Mouse (Mus musculus): ENCODE data around the gene Unc119b. TPM values are rescaled to one million over a fixed set of nuclear protein-coding genes. Genes with fewer than 3 reads are reported as not detected.
A peak's percentile ranks its signal among the peaks of the same experiment; 100 is the strongest.
"Not testable (repeated sequence)": the region's sequence is repeated elsewhere in the genome, so short reads cannot be mapped to it uniquely, and the experiment has no call there.

The Unc119b gene
- total RNA-seq, 2 experiments from 2014 or later, result 12.7 to 13.8 TPM

- no peak for ATAC-seq (replicated peaks; ENCODE audit: low FRiP score, low TSS enrichment, poor library complexity, severe bottlenecking)
Measured at GRCm38 (mm10) chr5:115100473-115100872, 34.3 kb downstream of the Unc119b start.

- no peak for ATAC-seq (replicated peaks; ENCODE audit: low FRiP score, low TSS enrichment, poor library complexity, severe bottlenecking)
Measured at GRCm38 (mm10) chr5:115099991-115100390, 34.8 kb downstream of the Unc119b start.

GRCm38 (mm10) chr5:115099530-115099929, 35.2 kb downstream of the Unc119b start:
- no peak for ATAC-seq (replicated peaks; ENCODE audit: low FRiP score, low TSS enrichment, poor library complexity, severe bottlenecking)

GRCm38 (mm10) chr5:115098195-115098594, 36.6 kb downstream of the Unc119b start, which contains the start of gene Gm10401:
Gm10401 (minus strand) TSS chr5:115098295.
- no peak for ATAC-seq (replicated peaks; ENCODE audit: low FRiP score, low TSS enrichment, poor library complexity, severe bottlenecking)

- ATAC-seq (replicated peaks; ENCODE audit: low FRiP score, low TSS enrichment, poor library complexity, severe bottlenecking), result no peak
Measured at GRCm38 (mm10) chr5:115091776-115092175, 43.0 kb downstream of the Unc119b start.

GRCm38 (mm10) chr5:115091015-115091414, 43.8 kb downstream of the Unc119b start:
- ATAC-seq (replicated peaks; ENCODE audit: low FRiP score, low TSS enrichment, poor library complexity, severe bottlenecking), result no peak

- ATAC-seq (replicated peaks; ENCODE audit: low FRiP score, low TSS enrichment, poor library complexity, severe bottlenecking), result 0 out of 2 replicates have a peak, but pooled peaks have one; percentile 26
Measured at GRCm38 (mm10) chr5:115089592-115090268, 45.0 kb downstream of the Unc119b start.

GRCm38 (mm10) chr5:115085675-115086074, 49.1 kb downstream of the Unc119b start:
- ATAC-seq (replicated peaks; ENCODE audit: low FRiP score, low TSS enrichment, poor library complexity, severe bottlenecking), result no peak

- ATAC-seq (replicated peaks; ENCODE audit: low FRiP score, low TSS enrichment, poor library complexity, severe bottlenecking), result no peak
Measured at GRCm38 (mm10) chr5:115083492-115083891, 51.3 kb downstream of the Unc119b start.

GRCm38 (mm10) chr5:115081636-115082035, 53.1 kb downstream of the Unc119b start:
- ATAC-seq (replicated peaks; ENCODE audit: low FRiP score, low TSS enrichment, poor library complexity, severe bottlenecking), result no peak

- ATAC-seq (replicated peaks; ENCODE audit: low FRiP score, low TSS enrichment, poor library complexity, severe bottlenecking), result peak; percentile 81
Measured at GRCm38 (mm10) chr5:115076144-115076901, 58.5 kb downstream of the Unc119b start.

- no peak for ATAC-seq (replicated peaks; ENCODE audit: low FRiP score, low TSS enrichment, poor library complexity, severe bottlenecking)
Measured at GRCm38 (mm10) chr5:115074749-115075148, 60.0 kb downstream of the Unc119b start.

- ATAC-seq (replicated peaks; ENCODE audit: low FRiP score, low TSS enrichment, poor library complexity, severe bottlenecking), result not testable (repeated sequence)
Measured at GRCm38 (mm10) chr5:115073306-115073705, 61.5 kb downstream of the Unc119b start.

Other genes with a start within 250 kb of the Unc119b start
- 3.9 and 6.3 TPM in 2 replicates for gene Oasl2, start 238.0 kb downstream of the Unc119b start, total RNA-seq (2014; fragmentation: Nextera tagmentation)
- gene Oasl2, start 238.0 kb downstream of the Unc119b start, total RNA-seq (2017), result 5.8 and 9.7 TPM in 2 replicates
- gene Oasl1, start 211.7 kb downstream of the Unc119b start, total RNA-seq (2014; fragmentation: Nextera tagmentation), result 12.2 and 21.1 TPM in 2 replicates
- 2.6 and 7.0 TPM in 2 replicates for gene Oasl1, start 211.7 kb downstream of the Unc119b start, total RNA-seq (2017)
- 20.0 and 21.2 TPM in 2 replicates for gene 2210016L21Rik, start 192.8 kb downstream of the Unc119b start, total RNA-seq (2014; fragmentation: Nextera tagmentation)
- 13.2 and 20.1 TPM in 2 replicates for gene 2210016L21Rik, start 192.8 kb downstream of the Unc119b start, total RNA-seq (2017)
- gene Hnf1a, start 163.9 kb downstream of the Unc119b start, total RNA-seq (2014; fragmentation: Nextera tagmentation), result not detected in 2 replicates
- gene Hnf1a, start 163.9 kb downstream of the Unc119b start, total RNA-seq (2017), result not detected in 2 replicates
- gene Sppl3, start 123.8 kb downstream of the Unc119b start, total RNA-seq (2014; fragmentation: Nextera tagmentation), result 47.2 and 47.5 TPM in 2 replicates
- 20.0 and 23.0 TPM in 2 replicates for gene Sppl3, start 123.8 kb downstream of the Unc119b start, total RNA-seq (2017)
- not detected in 2 replicates for gene Gm10401, start 36.7 kb downstream of the Unc119b start, total RNA-seq (2014; fragmentation: Nextera tagmentation)
- gene Gm10401, start 36.7 kb downstream of the Unc119b start, total RNA-seq (2017), result 6.0 TPM in 1 of 2 replicates, not detected in the other
- 39.6 and 50.3 TPM in 2 replicates for gene Acads, start 15.6 kb downstream of the Unc119b start, total RNA-seq (2014; fragmentation: Nextera tagmentation)
- 19.2 and 24.8 TPM in 2 replicates for gene Acads, start 15.6 kb downstream of the Unc119b start, total RNA-seq (2017)
- gene Mlec, start 23.2 kb upstream of the Unc119b start, total RNA-seq (2014; fragmentation: Nextera tagmentation), result 86.1 and 86.4 TPM in 2 replicates
- 101 and 113 TPM in 2 replicates for gene Mlec, start 23.2 kb upstream of the Unc119b start, total RNA-seq (2017)
- gene Cabp1, start 59.4 kb upstream of the Unc119b start, total RNA-seq (2014; fragmentation: Nextera tagmentation), result not detected in 2 replicates
- gene Cabp1, start 59.4 kb upstream of the Unc119b start, total RNA-seq (2017), result not detected in 2 replicates
- 130 and 136 TPM in 2 replicates for gene Pop5, start 100.9 kb upstream of the Unc119b start, total RNA-seq (2014; fragmentation: Nextera tagmentation)
- 69.1 and 154 TPM in 2 replicates for gene Pop5, start 100.9 kb upstream of the Unc119b start, total RNA-seq (2017)
- gene Rnf10, start 137.9 kb upstream of the Unc119b start, total RNA-seq (2014; fragmentation: Nextera tagmentation), result 47.4 and 71.5 TPM in 2 replicates
- 35.9 and 36.9 TPM in 2 replicates for gene Rnf10, start 137.9 kb upstream of the Unc119b start, total RNA-seq (2017)
- 23.0 and 35.5 TPM in 2 replicates for gene Coq5, start 144.7 kb upstream of the Unc119b start, total RNA-seq (2014; fragmentation: Nextera tagmentation)
- 71.1 and 78.6 TPM in 2 replicates for gene Coq5, start 144.7 kb upstream of the Unc119b start, total RNA-seq (2017)
- gene Dynll1, start 166.0 kb upstream of the Unc119b start, total RNA-seq (2014; fragmentation: Nextera tagmentation), result 550 and 746 TPM in 2 replicates
- 379 and 555 TPM in 2 replicates for gene Dynll1, start 166.0 kb upstream of the Unc119b start, total RNA-seq (2017)
- 74.7 and 96.0 TPM in 2 replicates for gene Srsf9, start 192.2 kb upstream of the Unc119b start, total RNA-seq (2014; fragmentation: Nextera tagmentation)
- 61.6 and 108 TPM in 2 replicates for gene Srsf9, start 192.2 kb upstream of the Unc119b start, total RNA-seq (2017)
- 31.0 and 41.1 TPM in 2 replicates for gene Gatc, start 206.2 kb upstream of the Unc119b start, total RNA-seq (2014; fragmentation: Nextera tagmentation)
- 13.6 and 18.6 TPM in 2 replicates for gene Gatc, start 206.2 kb upstream of the Unc119b start, total RNA-seq (2017)
- gene Triap1, start 206.2 kb upstream of the Unc119b start, total RNA-seq (2014; fragmentation: Nextera tagmentation), result 36.8 and 45.8 TPM in 2 replicates
- 16.8 and 19.8 TPM in 2 replicates for gene Triap1, start 206.2 kb upstream of the Unc119b start, total RNA-seq (2017)
- 744 and 848 TPM in 2 replicates for gene Cox6a1, start 214.0 kb upstream of the Unc119b start, total RNA-seq (2014; fragmentation: Nextera tagmentation)
- gene Cox6a1, start 214.0 kb upstream of the Unc119b start, total RNA-seq (2017), result 84.8 and 115 TPM in 2 replicates

Data from megakaryocyte-erythroid progenitor cell, adult 5-6 weeks (primary cell).